ENCODE assay signal across 12 mouse cellular contexts in genomic region chr7:87586271-87586937, GRCm38 (mm10). TPM values are rescaled to one million over a fixed set of nuclear protein-coding genes. Genes with fewer than 3 reads are reported as not detected.
DNase-seq lines count a peak whose midpoint lies in the region; ATAC-seq lines count a peak whose summit lies in the region.
"Had no signal": no experiment of that assay in that cellular context is flagged by ENCODE, and none has a peak within 500 bp of the region (broad histone marks: within the 10 kb centered on the region; RNA-seq: fewer than 3 reads in every experiment).

No protein-coding gene starts in this region.

- ATAC-seq in midbrain, embryonic 12.5 days (ENCODE audit: low FRiP score, low read depth): no peak
- no peak for ATAC-seq in midbrain, embryonic 11.5 days (ENCODE audit: low FRiP score)

- 0 out of 2 replicates have a peak overlapping the region, but pooled peaks have one; percentile 7 for H3K4me2 ChIP-seq in midbrain, embryonic 12.5 days (replicated peaks)
- H3K4me2 ChIP-seq in midbrain, embryonic 11.5 days: no peak overlapping the region
- H3K4me2 ChIP-seq: heart, embryonic 15.5 days had no signal

- no peaks in the 10 kb centered on the region for H3K9me3 ChIP-seq in midbrain, embryonic 12.5 days
- no peaks in the 10 kb centered on the region for H3K9me3 ChIP-seq in midbrain, embryonic 11.5 days (ENCODE audit: control insufficient read depth, low read length)
- H3K9me3 ChIP-seq: heart, embryonic 15.5 days had no signal

- peaks cover 25% of the 10 kb centered on the region for H3K27me3 ChIP-seq in midbrain, embryonic 12.5 days
- H3K27me3 ChIP-seq in midbrain, embryonic 11.5 days (ENCODE audit: control insufficient read depth, insufficient read depth, low read length): peaks cover 4% of the 10 kb centered on the region; the same call in 1 of the 2 replicates

- no peak for DNase-seq in midbrain, embryonic 11.5 days (ENCODE audit: low spot score, missing footprints)
- DNase-seq in layer of hippocampus, adult 18-20 months (ENCODE audit: low spot score in 2 of 2): peak; percentile 63 to 84
- DNase-seq in left cerebral cortex, postnatal 25 days (ENCODE audit: low spot score in 2 of 2): peak; percentile 74 to 87
- DNase-seq in right cerebral cortex, postnatal 36 days (ENCODE audit: low spot score in 2 of 2): peak; percentile 48 to 77
- DNase-seq in heart, postnatal 14 days: no peak
- DNase-seq in liver: no peak
- DNase-seq in urinary bladder, postnatal 25 days (ENCODE audit: low spot score): no peak
- DNase-seq: cerebellum, adult 9-10 months had no signal

- no peak overlapping the region for H3K4me3 ChIP-seq in midbrain, embryonic 12.5 days
- no peak overlapping the region for H3K4me3 ChIP-seq in midbrain, embryonic 11.5 days (ENCODE audit: low read depth, low read length)
- H3K4me3 ChIP-seq: heart, embryonic 15.5 days had no signal

- H3K27ac ChIP-seq in midbrain, embryonic 12.5 days (replicated peaks): no peak overlapping the region
- H3K27ac ChIP-seq in midbrain, embryonic 11.5 days (ENCODE audit: low read depth, low read length): no peak overlapping the region
- H3K27ac ChIP-seq: heart, embryonic 15.5 days; kidney, postnatal 0 days had no signal

- H3K9ac ChIP-seq in midbrain, embryonic 12.5 days (replicated peaks): no peak overlapping the region
- no peak overlapping the region for H3K9ac ChIP-seq in midbrain, embryonic 11.5 days (ENCODE audit: low read length)
- H3K9ac ChIP-seq: heart, embryonic 15.5 days had no signal

- 14% methylated on average over 10 of the region's 10 CpGs for WGBS in midbrain, embryonic 12.5 days
- WGBS in midbrain, embryonic 11.5 days: 10% methylated on average over 10 of the region's 10 CpGs

- no peaks in the 10 kb centered on the region for H3K4me1 ChIP-seq in midbrain, embryonic 12.5 days
- H3K4me1 ChIP-seq in midbrain, embryonic 11.5 days (ENCODE audit: control insufficient read depth, insufficient read depth, low read length): peaks cover 3% of the 10 kb centered on the region; the same call in 1 of the 2 replicates

- intact Hi-C loops in left cerebral cortex, postnatal 25 days (cut with DNase I): loop anchor here (5.0 to 10.0 kb wide), 6 partner anchors 76 to 956 kb away; no protein-coding TSS in a partner anchor
- intact Hi-C loops in heart, postnatal 14 days (cut with DNase I): no loop called here

- H3K36me3 ChIP-seq in midbrain, embryonic 12.5 days: no peaks in the 10 kb centered on the region
- H3K36me3 ChIP-seq in midbrain, embryonic 11.5 days (ENCODE audit: control insufficient read depth, insufficient read depth, low read length): no peaks in the 10 kb centered on the region
- H3K36me3 ChIP-seq: heart, embryonic 15.5 days had no signal

RNA-seq across cellular contexts. Expression of gene Grm5, which starts 2.4 kb away (rescaled TPM):
- 0.84 and 1.6 TPM in 2 replicates for polyA plus RNA-seq in midbrain, embryonic 12.5 days (2016; fragmentation: Nextera tagmentation; extraction: Ambion mirVana)
- 0.23 and 0.50 TPM in 2 replicates for polyA plus RNA-seq in midbrain, embryonic 11.5 days (2014; fragmentation: Nextera tagmentation; extraction: Ambion mirVana)
- total RNA-seq in layer of hippocampus, adult 18-20 months (2021): 100 to 1,000 TPM; 247 to 250 TPM
- total RNA-seq in left cerebral cortex, postnatal 25 days (2021): 100 to 1,000 TPM; 199 to 205 TPM
- not detected for total RNA-seq in heart, postnatal 14 days (2021)
- polyA plus RNA-seq: heart, embryonic 15.5 days; kidney, postnatal 0 days; liver, embryonic 16.5 days had no signal

Comparison
In these comparisons a context has a peak if more than half of its experiments do, and no peak if none do; other contexts are left out.
1. DNase-seq: peak in layer of hippocampus, adult 18-20 months (2 of 2), left cerebral cortex, postnatal 25 days (2 of 2) and right cerebral cortex, postnatal 36 days (2 of 2); none in midbrain, embryonic 11.5 days (single experiment), heart, postnatal 14 days (0 of 2), liver (single experiment) and urinary bladder, postnatal 25 days (single experiment).
2. RNA of gene Grm5, which starts 2.4 kb away (total RNA-seq): 247 to 250 TPM in layer of hippocampus, adult 18-20 months and 199 to 205 TPM in left cerebral cortex, postnatal 25 days; not detected in heart, postnatal 14 days; every median in the first group is over 100 times any median in the second.